Mouse (Mus musculus): ENCODE measurements at regions not wholly inside any gene's neighbourhood (a gene's known extent, or its start where the extent isn't known, plus 50 kb on each side); places are given as distances from the start of the nearest gene placed in this dataset.

GRCm38 (mm10) chr5:49644606-49645005 is 119.9 kb upstream of the Kcnip4 start:
- Histone ChIP-seq H3K9ac (replicated peaks; ENCODE audit: low read length) (no peak overlapping the region), H3K4me2 (ENCODE audit: low read depth, low read length) (no peak overlapping the region), H3K9me3 (replicated peaks; ENCODE audit: control insufficient read depth, low read length) (no peaks in the 10 kb centered on the region), H3K36me3 (replicated peaks; ENCODE audit: control insufficient read depth, insufficient read depth, low read depth, low read length) (no peaks in the 10 kb centered on the region), H3K27ac (replicated peaks; ENCODE audit: low read depth, low read length) (no peak overlapping the region), H3K4me1 (ENCODE audit: control insufficient read depth, insufficient read depth, low read length) (no peaks in the 10 kb centered on the region), H3K27me3 (ENCODE audit: control insufficient read depth, insufficient read depth, low read length) (no peaks in the 10 kb centered on the region), H3K4me3 (ENCODE audit: low read depth, low read length) (no peak overlapping the region)
- DNase-seq (ENCODE audit: low spot score) (no peak), ATAC-seq (replicated peaks; ENCODE audit: insufficient number of reproducible peaks, low FRiP score, low TSS enrichment, low read depth) (no peak)
- WGBS = 91% methylated on average over 2 of the region's 2 CpGs

DNA sequence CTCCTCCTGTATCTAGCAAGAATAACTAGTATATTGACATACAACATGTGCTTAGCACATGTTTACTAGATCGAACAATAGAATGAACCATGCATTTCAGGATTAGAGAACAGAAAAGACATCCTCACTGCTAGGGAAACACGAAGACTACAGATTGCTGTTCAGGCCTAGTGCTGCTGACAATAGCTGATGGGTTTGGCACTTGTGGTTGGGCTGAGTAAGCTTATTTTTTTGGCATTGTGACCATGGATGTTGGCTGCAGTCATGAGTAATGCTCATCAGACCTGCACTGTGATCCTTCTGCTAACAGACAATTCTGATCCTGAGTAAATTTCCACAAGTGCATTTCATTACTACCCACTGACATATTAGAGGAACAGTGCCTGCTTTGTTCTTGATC is 117.7 kb upstream of the Kcnip4 start:
- Histone ChIP-seq H3K4me2 (ENCODE audit: low read depth, low read length) (no peak overlapping the region), H3K27ac (replicated peaks; ENCODE audit: low read depth, low read length) (no peak overlapping the region), H3K9me3 (replicated peaks; ENCODE audit: control insufficient read depth, low read length) (no peaks in the 10 kb centered on the region), H3K36me3 (replicated peaks; ENCODE audit: control insufficient read depth, insufficient read depth, low read depth, low read length) (no peaks in the 10 kb centered on the region), H3K4me1 (ENCODE audit: control insufficient read depth, insufficient read depth, low read length) (no peaks in the 10 kb centered on the region), H3K4me3 (ENCODE audit: low read depth, low read length) (no peak overlapping the region), H3K9ac (replicated peaks; ENCODE audit: low read length) (no peak overlapping the region), H3K27me3 (ENCODE audit: control insufficient read depth, insufficient read depth, low read length) (no peaks in the 10 kb centered on the region)
- 82% methylated on average over 2 of the region's 2 CpGs for WGBS
- ATAC-seq (replicated peaks; ENCODE audit: insufficient number of reproducible peaks, low FRiP score, low TSS enrichment, low read depth) (no peak), DNase-seq (ENCODE audit: low spot score) (no peak)

DNA sequence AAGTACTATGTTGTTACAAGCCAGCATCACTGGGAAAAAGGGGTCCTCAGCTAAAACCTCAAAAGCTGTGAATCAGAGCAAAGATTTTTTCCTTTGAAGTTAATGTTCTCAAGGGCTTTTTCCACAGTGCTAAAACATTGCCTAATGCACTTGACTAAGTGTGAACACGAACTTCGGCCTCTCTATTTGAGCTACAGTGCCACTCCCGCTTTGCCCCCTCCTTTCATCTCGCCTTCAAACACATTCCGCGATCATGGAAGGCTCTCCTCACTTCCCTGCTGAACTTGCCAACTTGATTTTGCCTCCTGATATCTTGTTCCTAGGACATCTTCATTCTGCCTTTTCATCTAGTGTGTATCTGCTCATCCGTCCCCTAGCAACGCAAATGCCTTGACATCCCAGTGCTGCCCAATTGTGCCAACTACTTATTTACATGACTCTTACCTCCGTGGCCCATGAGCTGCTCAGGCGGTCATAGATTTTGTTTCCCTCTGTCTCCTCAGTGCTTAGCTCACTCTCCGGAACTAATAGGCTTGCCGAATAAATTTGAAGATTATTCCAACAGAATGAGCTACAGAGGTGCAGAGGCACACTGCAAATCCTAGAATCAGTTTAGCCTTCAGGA is 116.6 kb upstream of the Kcnip4 start:
- WGBS = 83% methylated on average over 12 of the region's 12 CpGs
- H3K9me3 ChIP-seq (replicated peaks; ENCODE audit: control insufficient read depth, low read length) = no peaks in the 10 kb centered on the region
- no peaks in the 10 kb centered on the region for H3K36me3 ChIP-seq (replicated peaks; ENCODE audit: control insufficient read depth, insufficient read depth, low read depth, low read length)
- no peaks in the 10 kb centered on the region for H3K4me1 ChIP-seq (ENCODE audit: control insufficient read depth, insufficient read depth, low read length)
- DNase-seq (ENCODE audit: low spot score) (no peak), ATAC-seq (replicated peaks; ENCODE audit: insufficient number of reproducible peaks, low FRiP score, low TSS enrichment, low read depth) (no peak)
- no peak overlapping the region for H3K4me3 ChIP-seq (ENCODE audit: low read depth, low read length)
- H3K9ac ChIP-seq (replicated peaks; ENCODE audit: low read length) = no peak overlapping the region
- H3K4me2 ChIP-seq (ENCODE audit: low read depth, low read length) = no peak overlapping the region
- no peaks in the 10 kb centered on the region for H3K27me3 ChIP-seq (ENCODE audit: control insufficient read depth, insufficient read depth, low read length)
- no peak overlapping the region for H3K27ac ChIP-seq (replicated peaks; ENCODE audit: low read depth, low read length)

- ATAC-seq (replicated peaks; ENCODE audit: insufficient number of reproducible peaks, low FRiP score, low TSS enrichment, low read depth) (no peak), DNase-seq (ENCODE audit: low spot score) (no peak)
- Histone ChIP-seq H3K36me3 (replicated peaks; ENCODE audit: control insufficient read depth, insufficient read depth, low read depth, low read length) (no peaks in the 10 kb centered on the region), H3K27ac (replicated peaks; ENCODE audit: low read depth, low read length) (no peak overlapping the region), H3K9me3 (replicated peaks; ENCODE audit: control insufficient read depth, low read length) (no peaks in the 10 kb centered on the region), H3K4me3 (ENCODE audit: low read depth, low read length) (no peak overlapping the region), H3K4me1 (ENCODE audit: control insufficient read depth, insufficient read depth, low read length) (no peaks in the 10 kb centered on the region), H3K9ac (replicated peaks; ENCODE audit: low read length) (no peak overlapping the region), H3K4me2 (ENCODE audit: low read depth, low read length) (no peak overlapping the region), H3K27me3 (ENCODE audit: control insufficient read depth, insufficient read depth, low read length) (no peaks in the 10 kb centered on the region)
- 92% methylated on average over 4 of the region's 4 CpGs for WGBS
Observed at GRCm38 (mm10) chr5:49639637-49640036, 114.9 kb upstream of the Kcnip4 start.

DNA sequence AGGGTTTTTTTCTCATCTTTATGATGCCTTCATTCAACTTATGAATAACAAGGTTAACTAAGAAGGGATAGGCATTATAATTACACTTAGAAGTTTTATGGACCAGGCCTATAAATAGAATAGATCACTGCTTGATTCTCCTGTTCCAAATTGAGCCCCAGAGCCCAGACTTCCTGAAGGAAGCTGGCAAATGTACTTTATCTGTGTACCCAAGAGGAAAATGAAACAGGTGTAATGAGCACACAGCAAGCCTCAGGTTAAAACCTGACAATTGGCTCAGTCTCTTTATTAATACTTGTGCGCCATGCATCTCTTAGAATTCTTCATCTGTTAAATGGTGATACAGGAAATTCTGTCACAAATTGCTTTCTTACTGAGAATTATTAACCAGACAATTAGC is 95.4 kb upstream of the Kcnip4 start:
- Histone ChIP-seq H3K9me3 (replicated peaks; ENCODE audit: control insufficient read depth, low read length) (no peaks in the 10 kb centered on the region), H3K4me1 (ENCODE audit: control insufficient read depth, insufficient read depth, low read length) (no peaks in the 10 kb centered on the region), H3K36me3 (replicated peaks; ENCODE audit: control insufficient read depth, insufficient read depth, low read depth, low read length) (no peaks in the 10 kb centered on the region), H3K27me3 (ENCODE audit: control insufficient read depth, insufficient read depth, low read length) (no peaks in the 10 kb centered on the region), H3K4me2 (ENCODE audit: low read depth, low read length) (no peak overlapping the region), H3K9ac (replicated peaks; ENCODE audit: low read length) (no peak overlapping the region), H3K4me3 (ENCODE audit: low read depth, low read length) (no peak overlapping the region), H3K27ac (replicated peaks; ENCODE audit: low read depth, low read length) (no peak overlapping the region)
- ATAC-seq (replicated peaks; ENCODE audit: insufficient number of reproducible peaks, low FRiP score, low TSS enrichment, low read depth) (no peak), DNase-seq (ENCODE audit: low spot score) (no peak)
- WGBS = 96% methylated on average over 1 of the region's 1 CpGs

DNA sequence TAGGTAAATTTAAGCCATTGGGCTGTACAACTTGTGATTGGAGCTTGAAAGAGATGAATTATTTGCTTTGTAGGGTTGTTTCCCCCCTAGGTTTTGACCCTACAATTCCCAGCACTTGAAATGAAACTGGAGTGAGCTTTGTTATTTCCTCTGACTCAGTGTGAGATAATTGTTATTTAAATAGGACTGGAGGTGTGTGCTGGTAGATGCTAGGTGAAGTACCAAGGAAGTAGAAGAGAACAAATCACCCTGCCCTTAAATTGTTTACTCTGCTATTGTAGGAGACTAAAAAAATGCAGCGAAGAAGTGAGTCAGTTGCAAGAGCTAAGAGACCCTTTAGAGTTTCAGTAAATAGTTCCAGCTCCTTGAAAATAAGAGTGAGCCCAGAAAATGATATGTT is 82.1 kb upstream of the Kcnip4 start:
- H3K4me1 ChIP-seq (ENCODE audit: control insufficient read depth, insufficient read depth, low read length) = no peaks in the 10 kb centered on the region
- no peaks in the 10 kb centered on the region for H3K36me3 ChIP-seq (replicated peaks; ENCODE audit: control insufficient read depth, insufficient read depth, low read depth, low read length)
- ATAC-seq (replicated peaks; ENCODE audit: insufficient number of reproducible peaks, low FRiP score, low TSS enrichment, low read depth) (no peak), DNase-seq (ENCODE audit: low spot score) (no peak)
- WGBS = 31% methylated on average over 1 of the region's 1 CpGs
- no peak overlapping the region for H3K9ac ChIP-seq (replicated peaks; ENCODE audit: low read length)
- H3K4me3 ChIP-seq (ENCODE audit: low read depth, low read length) = no peak overlapping the region
- no peak overlapping the region for H3K27ac ChIP-seq (replicated peaks; ENCODE audit: low read depth, low read length)
- H3K27me3 ChIP-seq (ENCODE audit: control insufficient read depth, insufficient read depth, low read length) = no peaks in the 10 kb centered on the region
- no peaks in the 10 kb centered on the region for H3K9me3 ChIP-seq (replicated peaks; ENCODE audit: control insufficient read depth, low read length)
- H3K4me2 ChIP-seq (ENCODE audit: low read depth, low read length) = no peak overlapping the region

- no peaks in the 10 kb centered on the region for H3K36me3 ChIP-seq (replicated peaks; ENCODE audit: control insufficient read depth, insufficient read depth, low read depth, low read length)
- DNase-seq (ENCODE audit: low spot score) (peak; percentile 26), ATAC-seq (replicated peaks; ENCODE audit: insufficient number of reproducible peaks, low FRiP score, low TSS enrichment, low read depth) (no peak)
- no peaks in the 10 kb centered on the region for H3K9me3 ChIP-seq (replicated peaks; ENCODE audit: control insufficient read depth, low read length)
- no peak overlapping the region for H3K27ac ChIP-seq (replicated peaks; ENCODE audit: low read depth, low read length)
- no peaks in the 10 kb centered on the region for H3K27me3 ChIP-seq (ENCODE audit: control insufficient read depth, insufficient read depth, low read length)
- H3K9ac ChIP-seq (replicated peaks; ENCODE audit: low read length) = no peak overlapping the region
- H3K4me2 ChIP-seq (ENCODE audit: low read depth, low read length) = no peak overlapping the region
- H3K4me1 ChIP-seq (ENCODE audit: control insufficient read depth, insufficient read depth, low read length) = no peaks in the 10 kb centered on the region
- no peak overlapping the region for H3K4me3 ChIP-seq (ENCODE audit: low read depth, low read length)
- WGBS = 84% methylated on average over 3 of the region's 3 CpGs
Observed at GRCm38 (mm10) chr5:49580777-49581176, 56.1 kb upstream of the Kcnip4 start.

GRCm38 (mm10) chr5:49575901-49576300 is 51.2 kb upstream of the Kcnip4 start:
- Histone ChIP-seq H3K9me3 (replicated peaks; ENCODE audit: control insufficient read depth, low read length) (no peaks in the 10 kb centered on the region), H3K27me3 (ENCODE audit: control insufficient read depth, insufficient read depth, low read length) (no peaks in the 10 kb centered on the region), H3K36me3 (replicated peaks; ENCODE audit: control insufficient read depth, insufficient read depth, low read depth, low read length) (no peaks in the 10 kb centered on the region), H3K4me2 (ENCODE audit: low read depth, low read length) (no peak overlapping the region), H3K4me1 (ENCODE audit: control insufficient read depth, insufficient read depth, low read length) (no peaks in the 10 kb centered on the region), H3K27ac (replicated peaks; ENCODE audit: low read depth, low read length) (no peak overlapping the region), H3K9ac (replicated peaks; ENCODE audit: low read length) (no peak overlapping the region), H3K4me3 (ENCODE audit: low read depth, low read length) (no peak overlapping the region)
- DNase-seq (ENCODE audit: low spot score) (no peak), ATAC-seq (replicated peaks; ENCODE audit: insufficient number of reproducible peaks, low FRiP score, low TSS enrichment, low read depth) (no peak)
- 68% methylated on average over 2 of the region's 2 CpGs for WGBS
